In genomic region chr8:92121296-92121695, GRCm38 (mm10) we compare ENCODE assay signal across 17 mouse cellular contexts.
DNase-seq lines count a peak whose midpoint lies in the region; ATAC-seq and TF ChIP-seq lines count a peak whose summit lies in the region.
"Had no signal": no experiment of that assay in that cellular context is flagged by ENCODE, and none has a peak within 500 bp of the region (broad histone marks: within the 10 kb centered on the region; RNA-seq: fewer than 3 reads in every experiment).

No protein-coding gene starts in this region.

- no peak for ATAC-seq in forebrain, postnatal 0 days
- ATAC-seq in kidney, embryonic 15.5 days (replicated peaks; ENCODE audit: low FRiP score), result no peak
- 0 out of 2 replicates have a peak, but pooled peaks have one; percentile 66 for ATAC-seq in common myeloid progenitor, adult 5-6 weeks (replicated peaks; ENCODE audit: low read depth, poor library complexity, severe bottlenecking)
- ATAC-seq: forebrain, embryonic 16.5 days; hindbrain, embryonic 16.5 days had no signal

- H3K4me3 ChIP-seq in forebrain, postnatal 0 days (ENCODE audit: low read depth, low read length), result no peak overlapping the region
- H3K4me3 ChIP-seq in forebrain, embryonic 10.5 days, result no peak overlapping the region
- H3K4me3 ChIP-seq in kidney, embryonic 15.5 days (replicated peaks), result no peak overlapping the region
- no peak overlapping the region for H3K4me3 ChIP-seq in E14TG2a.4 (replicated peaks; ENCODE audit: low read length)
- H3K4me3 ChIP-seq: midbrain, embryonic 12.5 days; neural tube, embryonic 13.5 days had no signal

- H3K4me1 ChIP-seq in forebrain, postnatal 0 days (ENCODE audit: insufficient read depth), result no peaks in the 10 kb centered on the region
- H3K4me1 ChIP-seq in forebrain, embryonic 10.5 days, result no peaks in the 10 kb centered on the region
- H3K4me1 ChIP-seq in kidney, embryonic 15.5 days, result no peaks in the 10 kb centered on the region
- H3K4me1 ChIP-seq in E14TG2a.4 (replicated peaks; ENCODE audit: low read depth, low read length), result no peaks in the 10 kb centered on the region
- H3K4me1 ChIP-seq: midbrain, embryonic 12.5 days; neural tube, embryonic 13.5 days had no signal

- no peaks in the 10 kb centered on the region for H3K36me3 ChIP-seq in forebrain, postnatal 0 days (ENCODE audit: insufficient read depth)
- no peaks in the 10 kb centered on the region for H3K36me3 ChIP-seq in forebrain, embryonic 10.5 days (replicated peaks)
- H3K36me3 ChIP-seq in kidney, embryonic 15.5 days, result no peaks in the 10 kb centered on the region
- no peaks in the 10 kb centered on the region for H3K36me3 ChIP-seq in E14TG2a.4 (ENCODE audit: insufficient read depth, low read length)
- H3K36me3 ChIP-seq: midbrain, embryonic 12.5 days; neural tube, embryonic 13.5 days had no signal

- WGBS in forebrain, postnatal 0 days, result 37% methylated on average over 2 of the region's 2 CpGs
- WGBS in forebrain, embryonic 10.5 days, result 46% methylated on average over 2 of the region's 2 CpGs
- 53% methylated on average over 2 of the region's 2 CpGs for WGBS in kidney, embryonic 15.5 days

- no peaks in the 10 kb centered on the region for H3K9me3 ChIP-seq in forebrain, postnatal 0 days (ENCODE audit: low read length)
- H3K9me3 ChIP-seq in forebrain, embryonic 10.5 days, result no peaks in the 10 kb centered on the region
- H3K9me3 ChIP-seq in kidney, embryonic 15.5 days (replicated peaks), result no peaks in the 10 kb centered on the region
- H3K9me3 ChIP-seq in E14TG2a.4 (ENCODE audit: low read length), result peaks cover 5% of the 10 kb centered on the region
- H3K9me3 ChIP-seq: midbrain, embryonic 12.5 days; neural tube, embryonic 13.5 days had no signal

- DNase-seq in forebrain, postnatal 0 days, result no peak
- DNase-seq in forebrain, embryonic 10.5 days (ENCODE audit: extremely low spot score, low spot score), result no peak
- peak; percentile 28 for DNase-seq in kidney, postnatal 10 days
- no peak for DNase-seq in neural tube, embryonic 10.5 days (ENCODE audit: extremely low spot score, low spot score)
- no peak for DNase-seq in layer of hippocampus, adult 9-10 months (ENCODE audit: low spot score)
- DNase-seq: cerebellum, postnatal 14 days; gastrocnemius, postnatal 36 days; layer of hippocampus, adult 9-11 months; left cerebral cortex, postnatal 4 days; right cerebral cortex, adult 18-20 months had no signal

- no peak overlapping the region for H3K4me2 ChIP-seq in forebrain, postnatal 0 days (ENCODE audit: low read depth)
- no peak overlapping the region for H3K4me2 ChIP-seq in kidney, embryonic 15.5 days
- H3K4me2 ChIP-seq: midbrain, embryonic 12.5 days; neural tube, embryonic 13.5 days had no signal

- peak; percentile 37; the same call in 1 of the 2 replicates for TF ChIP-seq CTCF in forebrain, postnatal 0 days (IDR thresholded peaks at IDR 0.05; ENCODE audit: low read depth)
- TF ChIP-seq CTCF in E14TG2a.4 (conservative IDR thresholded peaks at IDR 0.05; ENCODE audit: low read length), result peak; percentile 30

- H3K27ac ChIP-seq in forebrain, postnatal 0 days (ENCODE audit: low read depth, low read length), result no peak overlapping the region
- no peak overlapping the region for H3K27ac ChIP-seq in forebrain, embryonic 10.5 days
- H3K27ac ChIP-seq in kidney, embryonic 15.5 days, result no peak overlapping the region
- H3K27ac ChIP-seq: midbrain, embryonic 12.5 days; neural tube, embryonic 13.5 days had no signal

- H3K27me3 ChIP-seq in forebrain, postnatal 0 days (ENCODE audit: insufficient read depth, low read length), result no peaks in the 10 kb centered on the region
- H3K27me3 ChIP-seq in forebrain, embryonic 10.5 days (ENCODE audit: poor library complexity, severe bottlenecking), result peaks cover 98% of the 10 kb centered on the region
- peaks cover 64% of the 10 kb centered on the region for H3K27me3 ChIP-seq in kidney, embryonic 15.5 days
- no peaks in the 10 kb centered on the region for H3K27me3 ChIP-seq in E14TG2a.4 (ENCODE audit: insufficient read depth, low read length)

- H3K9ac ChIP-seq in forebrain, postnatal 0 days, result no peak overlapping the region
- H3K9ac ChIP-seq in kidney, embryonic 15.5 days, result no peak overlapping the region
- H3K9ac ChIP-seq: midbrain, embryonic 12.5 days; neural tube, embryonic 13.5 days had no signal
